Comparison of ENCODE assay signal across 11 mouse cellular contexts in the genomic region with DNA sequence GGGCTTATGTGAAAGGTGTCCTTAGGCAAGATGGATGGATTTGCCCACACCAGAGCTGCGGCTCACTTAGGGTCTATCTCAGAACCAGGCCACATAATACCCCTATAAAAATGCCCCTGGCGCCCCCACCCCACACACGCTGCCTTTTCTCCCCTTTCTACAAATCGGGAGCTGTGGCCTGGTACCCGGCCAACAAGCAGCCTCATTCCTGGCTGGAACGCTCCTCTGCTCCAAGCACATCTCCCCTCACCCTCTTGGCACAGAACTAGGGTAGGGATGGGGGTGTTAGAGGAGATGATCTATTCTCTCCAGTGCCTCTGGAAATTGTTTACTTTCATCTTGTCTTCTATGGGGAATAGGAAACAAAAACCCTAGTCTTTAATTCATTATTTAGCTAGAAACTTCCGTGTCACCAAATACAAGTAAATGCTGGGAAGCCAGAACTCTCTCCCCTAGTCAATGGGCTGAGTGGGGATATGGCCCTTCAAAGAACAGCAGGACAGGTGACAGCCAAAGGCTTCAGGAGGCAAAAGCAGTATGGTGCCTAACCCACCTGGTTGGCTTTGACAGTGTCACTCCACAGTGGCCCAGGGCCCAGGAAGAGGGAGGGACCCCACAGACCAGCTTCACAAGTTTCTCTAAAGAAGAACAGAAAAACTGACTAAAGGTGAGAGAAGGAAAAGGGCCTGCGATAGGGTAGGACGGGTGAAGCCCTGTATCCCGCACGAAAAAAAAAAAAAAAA. TPM values are rescaled to one million over a fixed set of nuclear protein-coding genes. Genes with fewer than 3 reads are reported as not detected.
A peak's percentile ranks its signal among the peaks of the same experiment; 100 is the strongest.
DNase-seq lines count a peak whose midpoint lies in the region; ATAC-seq and TF ChIP-seq lines count a peak whose summit lies in the region.
"Had no signal": no experiment of that assay in that cellular context is flagged by ENCODE, and none has a peak within 500 bp of the region (broad histone marks: within the 10 kb centered on the region; RNA-seq: fewer than 3 reads in every experiment).

No protein-coding gene starts in this region.

- H3K4me2 ChIP-seq in limb, embryonic 13.5 days (replicated peaks), result peak overlapping the region; percentile 51
- peak overlapping the region; percentile 49 for H3K4me2 ChIP-seq in forebrain, postnatal 0 days (ENCODE audit: low read depth)
- peak overlapping the region; percentile 28; the same call in 1 of the 2 replicates for H3K4me2 ChIP-seq in neural tube, embryonic 13.5 days

- WGBS in limb, embryonic 13.5 days, result 17% methylated on average over 11 of the region's 11 CpGs
- under 1% methylated on average over 11 of the region's 11 CpGs for WGBS in limb, embryonic 10.5 days
- 12% methylated on average over 11 of the region's 11 CpGs for WGBS in forebrain, postnatal 0 days
- WGBS in neural tube, embryonic 13.5 days, result 9% methylated on average over 11 of the region's 11 CpGs

- peaks cover 79% of the 10 kb centered on the region for H3K27me3 ChIP-seq in limb, embryonic 13.5 days
- H3K27me3 ChIP-seq in limb, embryonic 10.5 days (ENCODE audit: low read depth, poor library complexity, severe bottlenecking), result peaks cover 100% of the 10 kb centered on the region
- H3K27me3 ChIP-seq in forebrain, postnatal 0 days (ENCODE audit: insufficient read depth, low read length), result no peaks in the 10 kb centered on the region; the same call in none of the 2 replicates
- H3K27me3 ChIP-seq in neural tube, embryonic 13.5 days, result peaks cover 94% of the 10 kb centered on the region

- H3K36me3 ChIP-seq in limb, embryonic 13.5 days, result no peaks in the 10 kb centered on the region
- H3K36me3 ChIP-seq in limb, embryonic 10.5 days, result no peaks in the 10 kb centered on the region
- no peaks in the 10 kb centered on the region for H3K36me3 ChIP-seq in forebrain, postnatal 0 days (ENCODE audit: insufficient read depth)
- no peaks in the 10 kb centered on the region for H3K36me3 ChIP-seq in neural tube, embryonic 13.5 days

- H3K9me3 ChIP-seq in limb, embryonic 13.5 days, result no peaks in the 10 kb centered on the region
- H3K9me3 ChIP-seq in limb, embryonic 10.5 days (replicated peaks), result no peaks in the 10 kb centered on the region
- no peaks in the 10 kb centered on the region for H3K9me3 ChIP-seq in forebrain, postnatal 0 days (ENCODE audit: low read length)
- H3K9me3 ChIP-seq in neural tube, embryonic 13.5 days, result no peaks in the 10 kb centered on the region
- H3K9me3 ChIP-seq: limb, embryonic 12.5 days had no signal

- H3K4me1 ChIP-seq in limb, embryonic 13.5 days, result peaks cover 94% of the 10 kb centered on the region
- H3K4me1 ChIP-seq in limb, embryonic 10.5 days, result peaks cover 50% of the 10 kb centered on the region
- peaks cover 41% of the 10 kb centered on the region for H3K4me1 ChIP-seq in forebrain, postnatal 0 days (ENCODE audit: insufficient read depth)
- peaks cover 59% of the 10 kb centered on the region for H3K4me1 ChIP-seq in neural tube, embryonic 13.5 days (replicated peaks)

- H3K4me3 ChIP-seq in limb, embryonic 13.5 days, result no peak overlapping the region
- no peak overlapping the region for H3K4me3 ChIP-seq in limb, embryonic 10.5 days
- 0 out of 2 replicates have a peak overlapping the region, but pooled peaks have one; percentile 15 for H3K4me3 ChIP-seq in forebrain, postnatal 0 days (ENCODE audit: low read depth, low read length)
- H3K4me3 ChIP-seq in neural tube, embryonic 13.5 days, result no peak overlapping the region

- no peak for TF ChIP-seq CTCF in forebrain, postnatal 0 days (IDR thresholded peaks at IDR 0.05; ENCODE audit: low read depth)

- H3K27ac ChIP-seq in limb, embryonic 13.5 days, result no peak overlapping the region
- H3K27ac ChIP-seq in limb, embryonic 10.5 days, result no peak overlapping the region
- H3K27ac ChIP-seq in forebrain, postnatal 0 days (ENCODE audit: low read depth, low read length), result peak overlapping the region; percentile 95
- H3K27ac ChIP-seq in neural tube, embryonic 13.5 days (replicated peaks), result peak overlapping the region; percentile 77
- H3K27ac ChIP-seq: limb, embryonic 12.5 days had no signal

- DNase-seq in cerebellum, adult 11-12 months, result peak; percentile 59
- DNase-seq in cerebellum, adult 9-11 months, result no peak
- no peak for DNase-seq in limb, embryonic 10.5 days (ENCODE audit: low spot score)
- DNase-seq in forebrain, postnatal 0 days, result peak; percentile 70
- DNase-seq in right cerebral cortex, postnatal 25 days, result no peak
- DNase-seq in liver, result no peak
- DNase-seq: heart, postnatal 4 days; kidney, postnatal 25 days had no signal

- ATAC-seq in limb, embryonic 13.5 days (ENCODE audit: low FRiP score, low read depth), result no peak
- ATAC-seq in forebrain, postnatal 0 days, result no peak
- no peak for ATAC-seq in neural tube, embryonic 13.5 days (ENCODE audit: low read depth)

- no peak overlapping the region; the same call in 1 of the 2 replicates for H3K9ac ChIP-seq in limb, embryonic 13.5 days
- peak overlapping the region; percentile 61 for H3K9ac ChIP-seq in forebrain, postnatal 0 days
- H3K9ac ChIP-seq in neural tube, embryonic 13.5 days, result 0 out of 2 replicates have a peak overlapping the region, but pooled peaks have one; percentile 46

RNA-seq across cellular contexts. Expression of a gene that starts 21.3 kb away (rescaled TPM):
- polyA plus RNA-seq in limb, embryonic 13.5 days (2015; fragmentation: Nextera tagmentation; extraction: Ambion mirVana), result 46.9 and 48.0 TPM in 2 replicates
- polyA plus RNA-seq in limb, embryonic 10.5 days (2016; fragmentation: Nextera tagmentation; extraction: Ambion mirVana), result 0.24 and 2.1 TPM in 2 replicates
- total RNA-seq in forebrain, postnatal 0 days (2014; rRNA removed), result 111 and 116 TPM in 2 replicates
- 347 and 376 TPM in 2 replicates for polyA plus RNA-seq in forebrain, postnatal 0 days (2015; fragmentation: Nextera tagmentation; extraction: Ambion mirVana)
- 28.7 and 34.4 TPM in 2 replicates for polyA plus RNA-seq in neural tube, embryonic 13.5 days (2015; fragmentation: Nextera tagmentation; extraction: Ambion mirVana)

RNA-seq across cellular contexts. Expression of a gene that starts 43.8 kb away (rescaled TPM):
- 6.3 TPM in 2 replicates for polyA plus RNA-seq in limb, embryonic 13.5 days (2015; fragmentation: Nextera tagmentation; extraction: Ambion mirVana)
- 1.9 and 2.7 TPM in 2 replicates for polyA plus RNA-seq in limb, embryonic 10.5 days (2016; fragmentation: Nextera tagmentation; extraction: Ambion mirVana)
- 4.7 and 6.9 TPM in 2 replicates for total RNA-seq in forebrain, postnatal 0 days (2014; rRNA removed)
- 8.2 and 10.0 TPM in 2 replicates for polyA plus RNA-seq in forebrain, postnatal 0 days (2015; fragmentation: Nextera tagmentation; extraction: Ambion mirVana)
- polyA plus RNA-seq in neural tube, embryonic 13.5 days (2015; fragmentation: Nextera tagmentation; extraction: Ambion mirVana), result 12.3 and 12.8 TPM in 2 replicates

RNA-seq across cellular contexts. Expression of a gene that starts 52.5 kb away (rescaled TPM):
- polyA plus RNA-seq in limb, embryonic 13.5 days (2015; fragmentation: Nextera tagmentation; extraction: Ambion mirVana), result 48.1 and 48.4 TPM in 2 replicates
- polyA plus RNA-seq in limb, embryonic 10.5 days (2016; fragmentation: Nextera tagmentation; extraction: Ambion mirVana), result 51.7 and 54.4 TPM in 2 replicates
- 24.7 and 28.7 TPM in 2 replicates for total RNA-seq in forebrain, postnatal 0 days (2014; rRNA removed)
- 36.7 and 40.8 TPM in 2 replicates for polyA plus RNA-seq in forebrain, postnatal 0 days (2015; fragmentation: Nextera tagmentation; extraction: Ambion mirVana)
- 35.1 and 39.8 TPM in 2 replicates for polyA plus RNA-seq in neural tube, embryonic 13.5 days (2015; fragmentation: Nextera tagmentation; extraction: Ambion mirVana)

RNA-seq across cellular contexts. Expression of a gene that starts 56.0 kb away (rescaled TPM):
- 7.1 and 9.8 TPM in 2 replicates for polyA plus RNA-seq in limb, embryonic 13.5 days (2015; fragmentation: Nextera tagmentation; extraction: Ambion mirVana)
- polyA plus RNA-seq in limb, embryonic 10.5 days (2016; fragmentation: Nextera tagmentation; extraction: Ambion mirVana), result 3.7 and 8.1 TPM in 2 replicates
- not detected in 2 replicates for total RNA-seq in forebrain, postnatal 0 days (2014; rRNA removed)
- 0.56 and 1.0 TPM in 2 replicates for polyA plus RNA-seq in forebrain, postnatal 0 days (2015; fragmentation: Nextera tagmentation; extraction: Ambion mirVana)
- 1.4 and 2.2 TPM in 2 replicates for polyA plus RNA-seq in neural tube, embryonic 13.5 days (2015; fragmentation: Nextera tagmentation; extraction: Ambion mirVana)

Comparison
In these comparisons a context has a peak if more than half of its experiments do, and no peak if none do; other contexts are left out.
1. DNase-seq: peak in cerebellum, adult 11-12 months (single experiment) and forebrain, postnatal 0 days (single experiment); none in cerebellum, adult 9-11 months (single experiment), limb, embryonic 10.5 days (single experiment), right cerebral cortex, postnatal 25 days (single experiment) and liver (single experiment).
2. H3K27ac ChIP-seq: peak in forebrain, postnatal 0 days (single experiment) and neural tube, embryonic 13.5 days (single experiment); none in limb, embryonic 13.5 days (single experiment) and limb, embryonic 10.5 days (single experiment).
3. Peak in every context shown above with its lines, with median percentiles within 50 percentile points of each other: H3K4me2 ChIP-seq.